Mouse (Mus musculus) urinary bladder, postnatal 36 days (tissue): Measurements from ENCODE around the gene Gm35315.
"Not testable (repeated sequence)": the region's sequence is repeated elsewhere in the genome, so short reads cannot be mapped to it uniquely, and the experiment has no call there.

Experiments used
- DNase-seq, 2 experiments: peaks; one replicate each; pipeline ENCODE4 v3.0.0; 2022; ENCODE audit warnings: low spot score in 2 of 2, mixed read lengths in 1 of 2

Gm35315 gene

DNA sequence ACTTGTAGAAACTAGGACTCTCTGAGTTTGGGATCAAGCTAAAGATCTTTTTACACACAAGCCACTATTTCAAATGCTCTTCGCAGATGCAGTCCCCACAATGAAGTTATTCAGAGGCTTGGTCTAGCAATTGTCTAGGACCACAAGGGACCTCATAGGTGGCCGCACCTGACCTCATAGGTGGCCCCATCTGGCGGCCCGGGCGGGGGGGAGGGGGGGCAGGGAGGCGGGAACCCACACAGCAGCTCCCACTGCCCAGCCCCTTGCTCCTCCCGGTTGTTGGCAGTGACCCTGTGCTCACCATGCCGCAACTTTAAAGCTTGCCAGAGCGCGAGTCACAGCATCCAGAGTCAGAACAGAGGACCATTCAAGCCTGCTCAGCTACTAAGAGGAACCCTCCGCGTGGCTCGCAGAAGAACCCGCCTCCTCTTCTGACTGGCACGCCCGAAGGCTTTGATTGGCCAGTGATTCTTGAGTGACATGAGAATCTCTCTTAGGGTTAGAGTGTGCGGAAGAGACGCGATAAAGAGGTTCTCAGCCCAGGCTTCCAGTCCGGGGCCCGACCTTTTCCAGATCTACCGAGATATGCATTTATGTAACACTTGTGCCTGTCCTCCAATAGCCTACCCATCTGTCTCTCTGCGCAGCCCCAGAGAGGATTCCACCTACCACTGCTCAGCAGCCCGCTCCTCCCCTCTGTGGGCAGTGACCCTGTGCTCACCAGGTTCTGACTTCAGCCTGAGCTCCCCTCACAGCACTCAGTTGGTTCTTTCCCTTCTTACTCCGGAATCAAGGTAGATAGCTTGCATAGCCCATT, at the start of gene Gm35315:
TSS of gene Gm35315 (minus strand) at position 391 of the 817 bp plus-strand sequence.
- DNase-seq: peak; percentile 76 to 86

DNA sequence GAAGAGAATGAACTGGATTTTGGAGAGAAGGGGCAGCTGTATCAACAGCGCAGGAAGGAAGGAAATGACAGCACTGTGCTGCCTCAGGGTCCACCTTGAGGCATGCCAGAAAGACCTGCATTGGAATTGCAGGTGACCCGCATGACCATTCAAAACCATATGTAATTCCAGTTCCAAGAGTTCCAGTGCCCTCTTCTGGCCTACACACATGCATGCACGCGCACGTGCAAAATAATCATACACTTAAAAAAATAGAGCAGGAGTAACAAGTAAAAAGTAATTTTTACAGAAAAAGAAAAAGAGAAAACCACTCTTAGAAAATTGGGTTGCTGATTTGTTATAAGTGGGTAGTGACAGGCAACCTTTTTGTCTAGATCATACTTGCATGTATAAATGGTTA, 48.8 kb upstream of the Gm35315 start:
- no peak for DNase-seq

DNA sequence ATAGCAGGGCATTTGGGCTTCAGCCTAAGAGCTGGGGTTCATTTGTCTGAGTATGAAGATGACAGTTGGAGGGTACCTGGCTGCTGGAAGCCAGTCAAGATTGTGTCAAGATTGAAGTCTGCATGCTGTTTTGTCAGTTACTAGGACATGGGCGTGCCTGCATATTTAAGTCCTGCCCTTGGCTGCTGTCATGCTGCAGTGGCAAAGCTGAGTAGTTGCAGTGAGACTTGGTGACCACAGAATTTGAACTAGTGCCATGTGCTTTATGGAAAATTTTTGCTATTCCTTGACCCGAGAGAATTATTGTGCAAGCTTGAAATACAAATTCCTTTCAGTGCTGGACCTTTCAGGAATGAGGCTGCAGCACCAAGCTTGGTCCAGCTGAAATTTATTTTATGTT, 48.1 kb upstream of the Gm35315 start:
- peak in 1 of 2 experiments; percentile 8 for DNase-seq

DNA sequence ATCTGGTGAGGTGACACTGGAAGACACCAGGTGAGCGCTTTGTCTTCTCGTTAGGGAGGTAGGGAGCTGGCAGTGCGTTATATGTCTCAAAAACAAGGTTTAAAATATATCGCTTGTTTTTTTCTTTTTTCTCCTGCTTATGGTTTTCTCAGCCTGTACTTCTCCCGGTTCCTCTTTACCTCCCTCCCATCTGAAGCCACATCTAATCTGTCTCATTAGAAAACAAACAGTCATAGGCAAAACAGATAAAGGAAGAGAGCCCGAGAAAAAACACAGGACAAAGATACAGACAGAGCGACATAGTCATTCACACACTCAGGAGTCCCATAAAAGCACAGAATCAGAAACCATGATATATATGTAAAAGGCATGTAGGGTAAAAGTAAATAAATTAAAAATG, 46.2 kb upstream of the Gm35315 start:
- no peak for DNase-seq

DNA sequence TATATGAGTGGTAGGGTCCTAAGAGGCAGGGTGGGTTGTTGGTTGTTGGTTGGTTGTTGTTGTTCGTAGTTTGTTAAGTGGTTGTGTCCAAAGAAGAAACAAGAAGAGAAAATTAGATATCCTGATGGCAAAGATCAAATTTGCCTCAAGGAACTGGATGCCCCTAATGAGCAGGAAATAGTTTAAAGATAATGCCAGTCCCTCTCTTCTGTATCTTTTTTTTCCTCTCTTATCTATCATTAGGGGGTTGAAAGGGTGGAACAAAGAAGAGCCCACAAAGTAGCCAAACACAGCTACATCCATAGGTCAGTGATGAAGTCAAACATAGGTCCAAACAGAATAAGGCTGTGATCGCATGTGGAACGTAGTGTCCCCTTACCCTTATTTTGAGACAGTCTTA, 45.1 kb upstream of the Gm35315 start:
- DNase-seq: no peak

DNA sequence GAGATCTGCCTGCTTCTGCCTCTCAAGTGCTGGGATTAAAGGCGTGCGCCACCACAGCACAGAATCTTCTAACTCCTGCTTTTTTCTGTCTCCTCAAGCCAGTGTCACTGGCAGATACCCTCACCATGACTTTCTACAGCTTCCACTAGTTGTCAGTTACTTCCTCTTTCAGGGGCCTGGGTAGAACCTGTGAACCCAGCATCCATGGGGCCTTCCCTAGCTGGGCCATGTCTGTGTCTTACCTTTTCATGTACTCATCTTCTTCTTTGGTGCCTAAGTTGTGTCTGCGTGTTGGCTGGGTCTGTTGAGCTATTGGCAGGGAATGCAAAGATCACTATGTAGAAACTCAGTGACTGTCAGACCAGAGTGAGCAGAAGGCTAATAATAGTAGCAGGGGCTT, 43.6 kb upstream of the Gm35315 start:
- no peak for DNase-seq

DNA sequence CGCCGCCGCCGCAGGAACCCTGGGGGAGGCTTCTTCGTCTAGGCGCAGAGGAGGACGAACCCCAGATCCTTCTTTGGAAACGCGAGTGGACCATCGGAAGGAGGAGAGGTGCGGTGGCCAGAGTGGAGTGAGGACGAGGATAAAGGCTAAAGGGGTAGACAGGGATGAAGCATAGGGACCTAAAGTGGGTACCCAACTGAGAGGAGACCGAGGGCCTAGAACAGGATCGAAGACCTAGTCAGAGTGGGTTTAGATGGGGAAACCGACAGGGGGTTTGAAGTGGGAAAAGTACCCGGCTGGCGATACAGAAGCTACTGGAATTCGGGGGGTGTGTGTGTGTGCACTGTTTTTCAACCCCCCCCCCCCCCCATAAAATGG, 41.9 kb upstream of the Gm35315 start:
- DNase-seq: no peak

DNA sequence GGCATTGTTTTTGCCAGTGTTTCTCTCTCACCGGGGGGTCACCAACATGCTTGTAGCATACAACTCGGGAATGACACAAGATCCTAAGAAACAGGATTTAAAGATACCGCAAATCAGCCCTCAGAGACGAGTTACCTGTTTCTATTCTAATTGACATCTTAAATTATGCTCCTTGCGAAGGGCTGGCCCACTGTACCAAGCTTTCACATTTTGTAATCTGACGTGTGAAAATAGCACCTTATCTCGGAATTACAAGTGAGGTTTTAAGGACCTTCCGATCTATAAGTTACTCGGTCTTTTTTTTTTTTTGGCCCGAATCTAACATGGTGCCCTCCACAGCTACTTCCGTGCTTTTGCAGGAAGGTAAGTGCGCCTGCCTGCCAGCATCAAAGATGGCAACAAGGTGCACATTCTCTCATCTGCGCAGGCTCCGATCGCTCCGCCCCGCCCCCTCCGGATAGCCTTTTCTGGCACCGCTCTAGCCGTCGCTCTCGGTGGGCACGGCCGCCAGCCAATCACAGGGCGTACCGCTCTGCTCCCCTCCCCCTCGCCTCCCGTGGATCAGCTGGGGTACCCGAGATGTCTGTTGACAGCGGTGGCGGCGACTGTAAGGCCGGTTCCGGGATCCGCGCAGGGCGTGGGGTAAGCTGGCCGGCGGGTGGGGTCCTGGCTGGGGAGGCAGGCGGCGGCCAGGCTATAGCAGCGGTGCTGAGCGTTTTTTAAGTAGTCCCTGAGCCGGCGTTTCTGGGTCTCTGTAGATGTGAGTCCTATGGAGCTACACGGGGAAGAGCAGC, 41.3 kb upstream of the Gm35315 start, which contains the start of gene Chfr:
TSS of gene Chfr (plus strand) at position 550 of the 794 bp plus-strand sequence.
- DNase-seq: peak; percentile 98 to 99

DNA sequence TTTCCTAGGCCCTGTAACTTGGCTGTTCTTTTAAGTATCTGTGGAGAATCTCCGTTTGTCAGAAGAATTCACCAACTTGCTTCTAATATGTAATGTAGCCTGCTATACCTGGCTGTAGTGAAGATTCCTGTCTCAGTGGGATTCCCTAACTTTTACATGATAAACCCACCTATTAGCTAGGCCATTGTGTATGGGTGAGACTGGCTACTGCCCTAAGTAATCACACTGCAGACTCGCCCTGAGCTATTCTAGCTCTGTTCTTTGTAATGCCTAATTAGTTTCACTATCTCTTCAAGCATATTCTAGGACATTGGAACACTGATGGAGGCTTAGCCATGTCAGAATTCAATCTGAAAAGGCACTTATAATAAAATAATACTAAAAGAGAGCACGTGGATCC, 28.2 kb upstream of the Gm35315 start:
- not testable (repeated sequence) for DNase-seq

DNA sequence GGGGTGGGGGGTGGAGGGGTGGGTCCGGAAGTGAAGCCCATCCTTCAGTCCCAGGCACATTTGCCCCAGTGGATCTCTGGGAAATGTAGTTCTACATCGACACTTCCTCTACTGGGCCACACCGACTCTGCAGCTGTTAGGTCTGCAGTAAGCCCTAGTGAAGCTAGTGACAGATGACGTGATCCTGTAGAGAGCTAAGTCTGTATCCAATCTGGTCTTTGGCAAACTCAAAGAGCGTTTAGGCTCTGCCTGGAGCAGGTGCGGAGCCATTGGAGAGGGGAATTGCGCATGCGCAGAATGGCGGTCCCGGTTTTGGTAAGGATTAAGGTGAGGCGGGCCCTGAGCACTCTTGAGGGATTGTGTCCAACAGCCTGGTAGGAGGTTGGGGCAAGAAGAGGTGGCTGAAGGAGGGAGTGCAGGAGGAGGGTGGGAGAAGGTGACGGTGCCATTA, 15.8 kb upstream of the Gm35315 start, which contains the start of gene Zfp605:
TSS of gene Zfp605 (plus strand) at position 102 of the 451 bp plus-strand sequence.
- DNase-seq: peak; percentile 80 to 84

DNA sequence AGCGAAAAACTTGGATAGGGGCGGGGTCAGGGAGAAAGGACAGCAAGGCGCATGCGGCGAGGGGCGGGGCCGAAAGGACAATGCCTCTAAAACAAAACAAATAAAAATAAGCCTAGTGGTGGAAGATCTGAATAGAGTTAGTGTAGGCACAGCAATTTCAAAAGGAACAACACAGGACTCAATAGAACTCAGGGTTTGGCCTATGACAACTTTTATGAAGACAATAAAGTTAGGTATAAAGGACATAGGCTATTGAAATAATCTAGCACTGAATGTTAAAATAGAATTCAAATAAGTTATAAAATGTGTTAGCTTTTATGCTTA, 14.0 kb upstream of the Gm35315 start:
- no peak for DNase-seq

DNA sequence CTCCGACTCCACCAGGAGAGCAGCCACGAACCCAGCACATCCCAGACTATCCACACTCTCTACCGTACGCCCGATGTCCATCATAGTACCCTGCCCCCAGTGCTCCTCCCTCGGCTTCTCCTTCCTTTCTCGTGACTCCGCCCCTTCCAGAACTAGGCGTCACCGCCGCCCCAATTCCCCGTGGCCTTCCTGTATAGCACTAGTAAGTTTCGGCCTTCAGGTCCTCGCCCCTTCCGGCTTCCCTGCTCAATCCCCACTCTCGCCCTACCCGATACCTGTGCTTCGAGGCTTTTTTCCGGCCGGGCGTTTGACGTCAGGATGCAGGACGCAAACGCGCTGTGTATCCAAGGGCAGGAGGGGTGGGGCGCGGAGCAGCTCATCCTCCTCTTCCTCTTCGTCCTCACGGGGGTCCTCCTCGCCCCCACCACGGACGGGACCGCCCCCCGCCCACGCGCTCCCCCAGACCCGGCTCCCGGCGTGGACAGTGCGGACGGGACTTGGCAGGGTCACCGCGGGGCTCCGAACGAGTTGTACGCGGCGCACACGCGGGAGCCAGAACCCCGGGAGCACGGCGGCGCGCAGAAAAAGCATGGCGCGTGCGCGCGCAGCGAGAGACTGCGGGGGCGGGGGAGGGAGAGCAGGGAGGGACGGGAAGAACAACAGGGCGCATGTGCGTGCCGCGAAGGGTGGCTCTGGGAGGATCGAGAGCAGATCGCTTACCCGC, 13.5 kb upstream of the Gm35315 start, which contains the start of gene Gtpbp6:
TSS of gene Gtpbp6 (minus strand) at position 617 of the 724 bp plus-strand sequence.
- peak; percentile 92 to 96 for DNase-seq

DNA sequence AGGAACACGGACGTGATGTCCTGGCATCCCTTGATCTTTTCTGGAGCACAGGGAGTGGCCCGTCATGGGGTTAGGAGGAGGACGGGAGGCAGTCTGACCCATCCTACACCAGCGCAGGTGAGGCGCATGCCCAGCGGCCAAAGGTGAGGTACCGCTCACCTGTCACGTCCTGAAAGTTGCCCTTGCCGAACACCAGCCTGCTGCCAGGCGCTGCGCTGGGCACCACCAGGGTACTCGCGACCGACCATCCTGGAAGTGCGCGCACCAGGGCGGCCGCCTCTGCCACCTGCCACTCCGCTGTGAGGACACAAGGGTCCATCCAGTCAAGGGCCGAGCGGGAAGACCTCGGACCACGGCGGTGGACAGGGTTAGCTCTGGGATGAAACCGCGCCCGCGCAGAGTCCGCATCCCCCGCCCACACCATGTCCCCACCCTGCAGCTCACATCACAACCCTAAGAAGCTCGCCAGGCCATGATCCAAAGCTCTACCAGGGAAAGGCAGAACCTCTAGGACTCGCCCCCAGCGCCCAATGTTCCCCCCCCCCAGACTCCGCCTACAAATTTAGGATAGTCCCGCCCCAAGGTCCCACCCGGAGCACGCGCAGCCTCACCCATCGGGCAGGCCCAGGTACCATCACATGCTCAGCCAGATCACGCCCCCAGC, 12.8 kb upstream of the Gm35315 start:
- DNase-seq: no peak

DNA sequence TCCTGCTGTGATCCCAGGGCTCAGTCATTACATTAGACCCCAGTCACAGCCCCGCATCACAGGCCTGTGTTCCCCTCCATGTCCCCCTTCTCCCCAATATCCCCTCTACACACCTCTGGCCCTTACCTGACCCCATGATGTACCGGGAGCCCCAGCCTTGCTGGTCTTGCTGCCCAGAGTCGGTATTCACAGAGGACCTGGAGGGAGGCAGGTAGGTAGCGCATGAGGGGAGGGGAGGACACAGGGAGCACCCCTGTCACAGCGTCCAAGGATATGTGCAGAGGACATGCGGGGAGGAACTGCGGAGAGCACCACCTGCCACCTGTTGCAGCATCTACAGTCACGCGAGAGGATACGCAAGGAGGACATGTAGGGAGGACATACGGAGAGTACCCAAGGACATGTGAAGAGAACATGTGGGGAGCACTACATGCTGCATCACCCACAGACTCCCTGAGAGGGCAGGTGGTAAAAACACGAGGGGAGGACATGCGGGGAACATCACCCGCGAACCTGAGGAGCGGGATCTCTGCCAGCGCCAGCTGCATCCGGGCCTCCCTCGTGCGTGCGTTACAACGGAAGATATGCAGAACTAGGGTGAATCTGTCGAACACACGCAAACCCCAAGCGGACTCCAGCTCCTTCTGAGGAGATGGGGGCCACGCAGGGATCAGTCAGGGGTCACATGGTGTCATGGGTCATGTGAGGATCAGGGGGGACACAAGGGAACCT, 12.1 kb upstream of the Gm35315 start:
- no peak for DNase-seq

DNA sequence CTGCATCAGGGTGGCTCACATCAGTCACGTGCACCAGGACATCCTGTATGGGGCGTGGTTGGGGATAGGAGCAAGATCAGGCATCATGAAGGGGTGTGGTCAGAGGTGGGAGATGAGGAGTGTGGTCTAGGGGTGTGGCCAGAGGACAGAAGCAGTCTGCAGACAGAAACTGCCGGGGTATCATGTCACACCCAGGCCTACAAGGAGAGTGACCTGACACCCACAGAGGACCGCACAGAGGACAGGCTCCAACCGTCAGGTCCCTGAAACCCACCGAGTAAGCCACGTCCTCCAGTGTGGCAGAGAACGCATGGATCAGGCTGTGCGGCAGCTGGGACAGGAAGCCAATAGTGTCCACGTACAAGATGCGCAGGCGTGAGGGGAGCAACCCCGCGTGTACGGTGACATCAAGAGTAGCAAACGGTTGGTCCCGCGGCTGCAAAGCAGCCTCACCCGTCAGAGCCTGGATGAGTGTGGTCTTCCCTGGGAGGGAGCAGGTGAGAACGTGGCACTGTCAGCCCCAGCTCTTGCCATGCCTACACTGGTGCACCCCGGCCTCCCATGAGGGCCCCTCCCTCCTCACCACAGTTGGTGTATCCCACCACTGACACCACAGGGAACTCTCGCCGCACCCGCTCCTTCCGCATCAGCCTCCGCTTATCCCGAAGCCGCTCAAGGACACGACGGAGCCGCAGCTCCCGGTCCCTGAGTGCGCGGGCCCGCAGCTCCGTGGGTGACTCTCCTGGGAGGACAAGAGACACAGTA, 10.6 kb upstream of the Gm35315 start:
- no peak for DNase-seq

DNA sequence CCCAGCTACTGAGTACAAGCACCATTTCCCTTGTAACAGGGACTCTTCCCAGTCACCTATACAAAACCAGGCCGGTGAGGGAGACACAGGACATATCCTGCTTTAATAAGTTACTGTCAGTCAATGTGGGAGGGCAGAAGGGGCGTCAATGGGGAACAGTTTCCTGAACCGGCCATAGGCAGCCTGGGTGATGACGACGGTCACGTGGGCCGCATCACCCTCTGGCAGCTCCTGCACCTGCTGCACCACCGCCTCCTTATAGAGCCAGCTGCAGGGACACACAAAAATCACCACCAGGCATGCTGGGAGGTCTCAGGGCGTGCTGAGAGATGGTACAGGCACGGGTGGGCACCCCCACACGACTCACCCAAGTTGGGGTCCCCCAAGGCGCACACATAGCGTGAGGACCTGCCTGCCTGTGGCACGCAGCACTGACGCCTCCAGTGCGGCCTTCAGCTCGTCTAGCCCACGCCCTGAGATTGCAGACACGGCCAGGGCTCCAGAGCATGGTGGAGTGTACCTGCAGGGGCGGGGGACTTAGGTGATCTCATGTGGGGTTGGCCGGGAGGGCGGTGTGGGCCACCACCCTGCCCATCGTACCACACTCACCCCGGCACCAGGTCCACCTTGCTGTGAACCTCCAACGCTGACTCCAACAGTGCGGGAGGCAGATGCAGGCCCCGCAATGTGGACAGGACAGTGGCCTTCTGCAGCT, 9.8 kb upstream of the Gm35315 start:
- no peak for DNase-seq

DNA sequence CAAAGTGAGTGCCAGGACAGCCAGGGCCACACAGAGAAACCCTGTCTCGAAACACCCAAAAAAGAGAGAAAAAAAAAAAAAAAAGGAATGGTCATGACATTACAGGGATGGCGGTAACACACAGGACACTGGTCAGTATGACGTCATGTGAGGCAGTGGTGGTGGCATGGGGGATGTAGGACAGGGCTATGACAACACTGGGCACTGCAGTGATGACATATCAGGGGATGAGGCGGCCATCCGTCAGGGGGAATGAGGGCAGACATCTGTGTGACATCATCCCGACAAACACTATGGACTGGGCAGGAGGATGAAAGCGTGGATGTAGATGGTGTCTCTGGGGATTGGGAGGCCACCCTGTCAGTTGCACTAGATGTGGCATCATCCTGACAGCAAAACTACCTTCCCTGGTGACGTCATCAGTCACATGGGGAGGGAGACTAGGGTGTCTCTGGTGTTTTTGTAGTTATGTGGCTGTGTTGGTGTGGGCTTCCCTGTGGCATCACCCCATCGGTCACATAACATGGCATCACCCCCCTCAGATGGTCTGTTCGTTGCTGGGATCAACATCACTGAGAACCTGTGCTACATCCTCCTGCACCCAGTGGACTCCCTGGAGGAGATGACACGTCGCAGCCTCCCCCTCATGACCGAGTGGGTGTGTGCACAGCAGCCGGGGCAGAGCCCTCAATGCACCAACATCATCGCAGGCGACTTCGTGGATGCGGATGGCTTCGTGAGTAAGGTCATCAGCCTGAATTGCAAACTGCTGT, 8.8 kb upstream of the Gm35315 start:
- no peak for DNase-seq

DNA sequence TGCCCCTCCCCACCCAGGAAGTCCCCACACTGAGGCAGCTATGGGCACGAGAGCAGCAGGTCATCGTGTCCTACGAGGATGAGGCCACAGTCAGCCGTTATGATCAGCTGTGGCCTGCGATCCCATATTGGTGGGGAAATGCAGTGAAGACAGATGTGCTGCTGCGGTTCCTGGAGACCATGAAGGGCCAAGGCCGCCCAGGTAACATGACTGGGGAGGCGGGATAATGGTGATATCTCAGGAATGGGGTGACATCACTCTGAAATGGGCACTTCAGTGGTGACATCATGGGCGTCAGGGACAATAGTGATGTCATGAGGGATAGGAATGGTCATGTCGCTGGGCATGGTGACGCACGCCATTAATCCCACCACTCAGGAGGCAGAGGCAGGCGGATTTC, 8.2 kb upstream of the Gm35315 start:
- DNase-seq: no peak
